Mouse (Mus musculus): ENCODE measurements around the gene Stx1b. TPM values are rescaled to one million over a fixed set of nuclear protein-coding genes. Genes with fewer than 3 reads are reported as not detected.
"Not testable (repeated sequence)": the region's sequence is repeated elsewhere in the genome, so short reads cannot be mapped to it uniquely, and the experiment has no call there.

The Stx1b gene
- 100 to 1,000 TPM; 341 to 360 TPM for total RNA-seq (2021)
- long read RNA-seq, experiment 1, full-length matches to known transcripts = 48 of 126 reads
- long read RNA-seq, experiment 1, partial matches to known transcripts = 2 of 126 reads
- long read RNA-seq, experiment 1, other reads (novel, unspliced or antisense) = 76 of 126 reads
- long read RNA-seq, experiment 2, full-length matches to known transcripts = 33 of 119 reads
- long read RNA-seq, experiment 2, partial matches to known transcripts = 6 of 119 reads
- long read RNA-seq, experiment 2, other reads (novel, unspliced or antisense) = 80 of 119 reads

- DNase-seq (ENCODE audit: low spot score in 2 of 2) = peak; percentile 57 to 62
Measured at GRCm38 (mm10) chr7:127824176-127824871, at the start of gene Stx1b, which contains the start of gene Stx4a. Gene Stx1b, minus strand, starts transcription at chr7:127824549. Gene Stx4a, plus strand, starts transcription at chr7:127824294.

DNA sequence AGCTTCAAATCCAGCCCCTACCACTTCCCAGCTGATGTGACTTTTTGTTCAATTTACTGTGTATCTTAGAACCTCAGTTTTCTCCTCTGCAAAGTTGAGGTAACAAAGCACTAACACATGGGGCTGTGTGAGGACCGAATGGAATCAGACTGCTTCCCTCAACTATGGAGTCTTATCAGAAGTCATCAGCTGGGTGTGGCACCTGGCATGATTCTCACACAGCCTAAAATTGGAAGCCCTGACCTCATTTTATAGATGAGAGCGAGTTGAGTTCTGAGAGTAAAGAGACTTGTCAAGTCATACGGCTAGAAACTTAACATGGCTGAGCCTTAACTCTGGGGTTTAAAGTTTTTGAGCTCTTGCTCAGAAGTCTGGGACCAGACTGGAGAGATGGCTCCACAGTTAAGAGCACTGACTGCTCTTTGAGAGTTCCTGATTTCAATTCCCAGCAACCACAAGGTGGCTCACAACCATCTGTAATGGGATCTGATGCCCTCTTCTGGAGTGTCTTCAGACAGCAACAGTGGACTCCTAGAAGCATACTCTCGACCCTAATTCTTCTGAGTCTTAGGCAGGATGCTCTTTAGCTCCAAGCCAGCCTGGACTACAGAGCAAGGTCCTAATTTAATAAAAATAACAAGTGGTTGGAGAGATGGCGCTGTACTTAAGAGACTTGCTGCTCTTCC lies 45.9 kb upstream of the Stx1b start:
- no peak for DNase-seq (ENCODE audit: low spot score in 2 of 2)

DNA sequence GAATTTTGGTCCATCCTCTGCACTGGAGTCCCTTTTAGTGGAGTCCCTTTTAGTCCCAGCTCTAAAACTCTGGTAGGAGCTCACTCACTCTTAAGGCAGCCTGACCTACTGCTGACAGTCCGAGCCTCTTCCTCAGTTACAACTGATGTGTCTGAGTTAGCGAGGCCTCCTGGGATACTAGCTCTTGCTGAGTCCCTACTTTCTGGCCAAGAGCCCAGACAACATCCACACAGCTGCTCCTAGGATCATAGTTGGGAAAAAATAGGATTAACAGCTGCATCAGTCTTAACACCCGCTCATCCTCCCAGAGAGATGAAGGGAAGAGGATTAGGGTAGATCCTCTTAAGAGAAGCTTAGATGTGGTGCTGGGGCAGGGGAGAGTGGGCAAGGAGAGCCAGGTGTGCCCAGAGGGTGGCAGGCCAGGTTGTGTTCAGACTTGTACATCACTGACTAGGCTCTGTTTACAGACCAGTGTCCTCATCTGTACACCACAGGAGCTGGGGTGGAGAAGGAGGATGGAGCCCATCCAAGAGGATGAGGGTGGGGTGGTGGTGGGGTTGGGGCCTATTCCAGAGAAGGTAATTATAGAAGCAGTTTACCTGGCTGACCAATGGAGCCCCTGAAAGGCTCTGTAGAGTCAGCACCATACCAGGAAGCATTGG lies 44.9 kb upstream of the Stx1b start:
- DNase-seq (ENCODE audit: low spot score in 2 of 2) = no peak

- DNase-seq (ENCODE audit: low spot score in 2 of 2) = no peak
Measured at GRCm38 (mm10) chr7:127867641-127868040, 43.3 kb upstream of the Stx1b start.

GRCm38 (mm10) chr7:127866434-127866833 lies 42.1 kb upstream of the Stx1b start:
- no peak for DNase-seq (ENCODE audit: low spot score in 2 of 2)

GRCm38 (mm10) chr7:127858258-127858657 lies 33.9 kb upstream of the Stx1b start:
- DNase-seq (ENCODE audit: low spot score in 2 of 2) = no peak

DNA sequence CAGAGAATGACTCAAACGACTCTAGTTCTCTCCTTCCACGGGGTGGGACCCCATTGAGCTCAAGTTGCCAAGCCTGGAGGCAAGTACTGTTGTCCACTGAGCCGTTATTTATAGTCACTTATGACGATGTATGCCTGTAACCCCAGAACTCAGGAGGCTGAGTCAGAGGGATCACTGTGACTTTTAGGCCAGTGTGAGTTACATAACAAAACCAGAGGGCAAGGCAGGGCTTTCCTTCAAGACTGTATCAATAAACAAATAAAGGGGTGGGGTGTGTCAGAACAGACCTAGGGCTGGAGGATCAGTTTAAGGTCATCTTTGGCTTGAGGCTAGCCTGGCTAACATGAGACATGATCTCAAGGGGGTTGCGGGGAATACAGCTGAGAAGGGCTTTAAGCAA lies 26.6 kb upstream of the Stx1b start:
- no peak for DNase-seq (ENCODE audit: low spot score in 2 of 2)

DNA sequence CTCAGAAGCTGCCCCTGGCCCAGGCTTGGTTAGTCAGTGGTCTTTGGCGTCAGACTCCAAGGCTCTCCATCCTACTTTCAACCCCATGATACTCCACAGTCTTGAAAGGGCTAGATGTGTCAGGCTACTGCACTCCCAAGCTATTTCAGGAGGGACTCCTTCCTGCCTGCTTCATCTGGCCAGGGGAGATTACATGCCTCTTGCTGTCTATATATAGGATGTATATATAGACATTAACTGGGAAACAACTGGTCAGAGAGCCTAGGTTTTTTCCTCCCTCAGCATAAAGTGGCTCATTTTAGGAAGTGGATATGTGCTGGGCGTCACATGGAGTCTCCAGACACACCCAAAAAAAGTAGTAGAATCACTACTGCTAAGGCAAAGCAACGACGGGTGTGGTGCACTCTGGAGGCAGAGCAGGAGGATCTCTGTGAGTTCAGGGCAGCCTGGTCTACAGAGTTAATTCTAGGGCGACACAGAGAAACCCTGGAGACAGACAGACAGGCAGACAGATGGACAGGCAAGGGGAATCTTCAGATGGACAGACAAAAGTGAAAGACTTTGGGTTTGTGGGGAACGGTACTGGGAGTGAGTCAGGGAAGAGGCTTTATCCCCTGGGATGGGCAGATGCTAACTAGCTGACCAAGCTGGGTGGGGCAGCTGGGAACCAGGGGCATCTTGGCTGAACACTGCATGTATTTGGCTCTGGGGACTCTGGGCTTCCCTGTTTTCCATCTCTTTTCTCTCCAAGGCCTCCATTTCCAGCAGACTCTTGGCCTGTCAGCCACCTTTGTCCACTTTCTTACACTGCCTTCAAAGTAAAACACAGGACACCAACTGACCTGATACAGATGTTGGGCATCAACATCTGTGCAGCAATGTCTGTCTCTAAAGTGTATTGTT lies 25.9 kb upstream of the Stx1b start:
- DNase-seq (ENCODE audit: low spot score in 2 of 2) = no peak

DNA sequence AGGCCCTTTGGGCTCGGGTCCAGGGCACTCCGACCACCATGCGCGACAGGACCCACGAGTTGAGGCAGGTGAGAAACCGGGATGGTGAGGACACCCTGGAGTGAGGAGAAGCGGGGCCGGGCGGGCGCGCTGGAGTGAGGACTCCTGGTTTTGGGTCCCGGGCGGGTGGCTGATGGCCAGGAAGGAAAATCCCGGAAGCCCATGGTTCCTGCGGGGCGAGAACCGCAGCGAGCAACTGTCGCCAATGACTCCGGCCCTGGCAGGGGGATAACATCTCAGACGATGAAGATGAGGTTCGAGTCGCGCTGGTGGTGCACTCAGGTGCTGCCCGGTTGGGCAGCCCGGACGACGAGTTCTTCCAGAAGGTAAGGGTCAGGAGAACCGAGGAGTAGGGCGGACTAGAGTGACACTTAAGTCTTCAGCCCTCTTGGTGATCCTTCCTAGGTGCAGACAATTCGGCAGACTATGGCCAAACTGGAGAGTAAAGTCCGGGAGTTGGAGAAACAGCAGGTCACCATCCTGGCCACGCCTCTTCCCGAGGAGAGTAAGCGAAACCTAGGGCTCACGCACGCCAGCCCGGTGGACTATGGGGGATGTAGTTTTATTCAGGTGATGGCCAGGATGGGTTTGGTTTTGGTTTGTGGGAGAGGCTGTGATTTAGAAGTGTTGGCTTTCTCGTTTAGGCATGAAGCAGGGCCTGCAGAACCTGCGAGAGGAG lies 17.8 kb upstream of the Stx1b start:
- peak; percentile 64 to 84 for DNase-seq (ENCODE audit: low spot score in 2 of 2)

- peak; percentile 95 to 97 for DNase-seq (ENCODE audit: low spot score in 2 of 2)
Measured at GRCm38 (mm10) chr7:127841340-127842000, 17.1 kb upstream of the Stx1b start.

GRCm38 (mm10) chr7:127840886-127841285 lies 16.5 kb upstream of the Stx1b start:
- DNase-seq (ENCODE audit: low spot score in 2 of 2) = no peak

GRCm38 (mm10) chr7:127840031-127840430 lies 15.7 kb upstream of the Stx1b start:
- not testable (repeated sequence) for DNase-seq (ENCODE audit: low spot score in 2 of 2)

DNA sequence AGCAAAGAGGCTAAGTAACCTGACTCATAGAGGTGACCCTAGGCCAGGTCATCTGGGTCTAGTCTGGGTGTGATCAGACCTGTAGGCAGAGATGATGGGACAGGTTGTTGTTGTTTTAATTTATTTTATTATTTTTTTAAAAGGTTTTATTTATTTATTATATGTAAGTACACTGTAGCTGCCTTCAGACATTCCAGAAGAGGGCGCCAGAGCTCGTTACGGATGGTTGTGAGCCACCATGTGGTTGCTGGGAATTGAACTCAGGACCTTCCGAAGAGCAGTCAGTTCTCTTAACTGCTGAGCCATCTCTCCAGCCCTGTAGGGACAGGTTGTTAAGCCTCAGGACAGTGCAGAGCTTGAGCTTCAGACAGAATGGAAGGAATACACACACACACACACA lies 13.5 kb upstream of the Stx1b start:
- DNase-seq (ENCODE audit: low spot score in 2 of 2) = not testable (repeated sequence)

- no peak for DNase-seq (ENCODE audit: low spot score in 2 of 2)
Measured at GRCm38 (mm10) chr7:127837473-127837872, 13.1 kb upstream of the Stx1b start.

GRCm38 (mm10) chr7:127835550-127835949 lies 11.2 kb upstream of the Stx1b start:
- no peak for DNase-seq (ENCODE audit: low spot score in 2 of 2)

DNA sequence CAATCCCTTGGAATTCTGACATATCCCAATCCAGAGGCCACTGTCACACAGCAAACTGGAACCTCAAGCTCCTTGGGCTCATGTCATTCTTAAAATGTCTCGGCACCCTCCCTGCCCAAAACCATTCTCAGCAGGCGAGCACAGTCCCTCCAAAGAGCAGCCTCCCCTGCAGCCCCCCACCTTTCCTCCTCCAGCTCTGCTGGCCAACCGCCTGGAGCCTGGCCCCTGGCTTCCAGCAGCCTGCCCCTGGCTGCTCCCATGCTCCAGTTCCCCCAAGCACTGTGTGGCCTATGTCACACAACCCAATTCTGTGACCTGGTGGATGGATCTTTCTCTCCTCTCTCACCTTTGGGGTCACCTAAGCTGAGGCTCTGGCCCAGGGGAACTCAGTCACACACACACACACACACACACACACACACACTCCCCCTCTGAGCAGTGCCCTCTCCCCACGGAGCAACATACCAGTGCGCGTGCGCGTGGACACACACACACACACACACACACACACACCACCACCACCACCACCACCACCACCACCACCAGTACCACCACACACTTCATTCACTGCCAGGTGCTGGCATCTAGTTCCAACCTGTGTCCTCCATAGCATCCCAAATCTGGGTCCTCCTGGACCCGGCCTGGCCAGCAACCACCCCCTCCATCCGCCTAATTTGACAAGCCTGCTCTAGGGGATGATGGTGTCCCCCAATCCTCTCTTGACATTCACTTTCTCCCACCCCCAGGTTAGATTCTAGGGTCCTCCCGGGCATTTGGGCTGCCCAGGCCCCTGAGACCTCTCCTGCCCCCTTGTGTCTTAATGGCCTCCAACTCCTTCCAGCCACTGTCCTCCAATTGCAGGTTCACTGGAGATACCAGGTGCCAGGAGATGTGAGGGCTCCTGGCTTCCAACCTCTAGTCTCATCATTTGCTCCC lies 845 bp downstream of the Stx1b start:
- DNase-seq (ENCODE audit: low spot score in 2 of 2) = peak in 1 of 2 experiments; percentile 29

DNA sequence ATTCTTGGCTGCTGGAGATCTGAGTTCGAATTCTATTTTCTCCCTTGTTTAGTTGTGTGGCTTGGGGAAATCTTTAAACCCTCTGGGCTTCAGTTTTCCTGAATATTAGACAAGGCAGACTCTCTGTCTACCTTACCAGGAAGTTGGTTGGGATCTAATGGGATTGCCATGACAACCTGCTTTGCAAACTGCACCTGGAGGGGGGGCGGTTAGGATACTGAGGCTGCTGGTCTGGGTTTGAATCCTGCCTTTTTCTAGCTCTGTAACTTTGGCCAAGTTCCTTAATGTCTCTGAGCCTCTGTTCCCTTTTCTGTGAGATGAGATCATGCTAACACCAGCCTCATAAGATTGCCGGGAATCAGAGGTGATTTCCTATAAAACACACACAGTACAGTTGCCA lies 1.9 kb downstream of the Stx1b start:
- no peak for DNase-seq (ENCODE audit: low spot score in 2 of 2)

- no peak for DNase-seq (ENCODE audit: low spot score in 2 of 2)
Measured at GRCm38 (mm10) chr7:127820836-127821509, 3.4 kb downstream of the Stx1b start.
